Mouse (Mus musculus) erythroid progenitor cell, adult 5-6 weeks (primary cell): ENCODE measurements around the gene Cyp27b1. TPM values are rescaled to one million over a fixed set of nuclear protein-coding genes. Genes with fewer than 3 reads are reported as not detected.
"Not testable (repeated sequence)": the region's sequence is repeated elsewhere in the genome, so short reads cannot be mapped to it uniquely, and the experiment has no call there.

ENCODE experiments used
- ATAC-seq: replicated peaks from 2 replicates; pipeline ENCODE4 v1.8.0; 2016; ENCODE audit warnings: moderate number of reproducible peaks, mild to moderate bottlenecking, moderate TSS enrichment, inconsistent platforms; ENCODE audit not compliant: poor library complexity, low FRiP score, severe bottlenecking
- total RNA-seq, 2 experiments: library from RNA; stranded (forward) in 1 of 2; stranded (reverse) in 1 of 2; fragments of 150-400 nt in 1 of 2; fragments of 186-747, 209-891 nt in 1 of 2; gene quantifications; 2 replicates each; pipeline versions ENCODE4 v1.2.3 to v1.2.4; 2015 to 2017; ENCODE audit warnings: low replicate concordance in 2 of 2

Gene Cyp27b1
- total RNA-seq, 2 experiments from 2014 or later, result not detected

DNA sequence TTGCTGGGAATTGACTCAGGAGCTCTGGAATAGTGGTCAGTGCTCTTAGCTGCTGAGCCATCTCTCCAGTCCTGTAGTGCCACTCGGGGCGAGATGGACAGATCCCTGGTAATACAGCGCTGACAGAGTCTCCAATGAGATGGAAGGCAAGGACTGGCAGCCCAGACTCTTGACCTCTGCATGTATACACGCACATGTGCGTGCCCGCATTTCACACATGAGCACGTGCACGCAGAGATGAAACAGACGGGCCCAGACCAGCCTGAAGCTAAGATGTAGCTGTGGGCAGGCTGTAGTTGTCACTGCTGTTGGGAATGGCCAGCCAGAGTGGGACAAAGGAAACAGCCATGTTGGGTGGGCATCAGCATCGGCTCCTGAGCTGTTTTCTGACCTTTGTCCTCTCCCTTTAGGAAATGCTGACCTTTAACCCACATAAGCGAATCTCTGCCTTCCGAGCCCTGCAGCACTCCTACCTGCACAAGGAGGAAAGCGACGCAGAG is 18.5 kb downstream of the Cyp27b1 start:
- ATAC-seq, result no peak

DNA sequence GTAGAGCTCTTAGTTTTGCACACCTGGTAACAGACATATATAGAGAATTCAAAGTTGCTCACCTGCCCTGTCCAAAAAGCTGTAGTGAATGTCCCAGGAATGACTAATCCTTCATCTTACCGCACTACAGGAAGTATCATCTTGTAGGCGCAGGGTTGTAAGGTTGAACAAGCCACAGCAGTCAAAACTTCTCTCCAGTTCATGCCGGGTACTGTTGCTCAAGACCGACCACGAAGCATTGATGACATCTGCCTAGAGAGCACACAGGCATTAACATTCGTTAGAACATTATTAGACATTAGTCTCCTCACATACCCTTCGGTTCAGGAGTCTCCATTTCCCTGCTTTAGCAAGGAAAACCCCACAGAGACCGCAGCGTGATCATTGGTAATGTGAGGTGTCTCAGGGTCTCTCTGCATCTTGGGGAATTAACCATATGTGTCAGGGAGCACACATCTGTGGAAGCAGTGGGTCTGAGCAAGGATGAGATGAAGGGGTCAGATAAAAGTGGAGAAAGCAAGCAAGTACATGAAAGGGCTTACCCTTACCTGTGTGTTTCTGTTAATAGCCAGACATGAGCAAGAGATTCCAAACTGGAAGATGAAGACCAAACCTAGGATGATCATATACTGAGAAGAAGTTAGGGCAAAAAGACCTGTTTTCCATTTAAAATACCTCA is 20.4 kb downstream of the Cyp27b1 start:
- no peak for ATAC-seq

DNA sequence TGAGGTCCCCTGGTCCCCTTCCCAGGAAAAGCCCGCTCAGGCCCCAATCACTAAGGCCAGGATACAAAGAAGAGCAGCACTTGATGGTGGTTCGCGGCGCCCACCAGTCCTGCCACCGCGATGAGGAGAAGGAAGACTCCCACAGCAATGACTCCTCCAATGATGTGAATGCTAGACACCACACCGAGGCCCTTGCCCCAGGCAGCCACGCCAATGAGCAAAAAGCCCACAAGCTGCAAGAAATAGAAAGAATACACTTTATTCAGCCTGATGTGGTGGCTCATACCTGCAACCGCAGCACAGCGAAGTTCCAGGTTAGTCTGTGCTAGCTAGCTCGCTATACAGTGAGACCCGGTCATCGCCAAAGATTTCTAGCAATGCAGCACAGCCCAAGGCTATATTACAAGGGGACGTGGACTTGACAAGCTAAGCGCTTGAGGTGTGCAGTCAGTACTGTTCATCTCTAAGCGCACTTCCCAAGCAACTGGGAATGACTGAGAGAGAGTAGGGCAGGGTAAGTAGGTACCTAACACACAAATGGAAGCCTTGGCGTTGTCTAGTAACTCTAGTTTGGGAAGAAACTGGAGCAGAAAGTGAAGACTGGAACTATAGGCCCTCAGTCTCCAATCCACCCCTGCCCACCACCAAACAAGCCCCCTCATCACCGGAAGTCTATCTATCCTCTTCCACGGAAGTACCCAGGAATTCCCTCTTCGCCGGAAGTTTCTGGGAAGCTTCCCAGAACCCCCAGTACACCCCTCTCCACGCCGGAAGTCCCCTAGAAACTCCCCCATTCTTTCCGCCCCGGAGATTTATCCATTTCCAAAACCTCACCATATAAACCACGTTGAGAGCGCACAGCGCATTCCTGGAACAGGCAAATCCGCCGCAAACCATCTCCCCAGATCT is 21.5 kb downstream of the Cyp27b1 start:
- 0 out of 2 replicates have a peak, but pooled peaks have one; percentile 8 for ATAC-seq

DNA sequence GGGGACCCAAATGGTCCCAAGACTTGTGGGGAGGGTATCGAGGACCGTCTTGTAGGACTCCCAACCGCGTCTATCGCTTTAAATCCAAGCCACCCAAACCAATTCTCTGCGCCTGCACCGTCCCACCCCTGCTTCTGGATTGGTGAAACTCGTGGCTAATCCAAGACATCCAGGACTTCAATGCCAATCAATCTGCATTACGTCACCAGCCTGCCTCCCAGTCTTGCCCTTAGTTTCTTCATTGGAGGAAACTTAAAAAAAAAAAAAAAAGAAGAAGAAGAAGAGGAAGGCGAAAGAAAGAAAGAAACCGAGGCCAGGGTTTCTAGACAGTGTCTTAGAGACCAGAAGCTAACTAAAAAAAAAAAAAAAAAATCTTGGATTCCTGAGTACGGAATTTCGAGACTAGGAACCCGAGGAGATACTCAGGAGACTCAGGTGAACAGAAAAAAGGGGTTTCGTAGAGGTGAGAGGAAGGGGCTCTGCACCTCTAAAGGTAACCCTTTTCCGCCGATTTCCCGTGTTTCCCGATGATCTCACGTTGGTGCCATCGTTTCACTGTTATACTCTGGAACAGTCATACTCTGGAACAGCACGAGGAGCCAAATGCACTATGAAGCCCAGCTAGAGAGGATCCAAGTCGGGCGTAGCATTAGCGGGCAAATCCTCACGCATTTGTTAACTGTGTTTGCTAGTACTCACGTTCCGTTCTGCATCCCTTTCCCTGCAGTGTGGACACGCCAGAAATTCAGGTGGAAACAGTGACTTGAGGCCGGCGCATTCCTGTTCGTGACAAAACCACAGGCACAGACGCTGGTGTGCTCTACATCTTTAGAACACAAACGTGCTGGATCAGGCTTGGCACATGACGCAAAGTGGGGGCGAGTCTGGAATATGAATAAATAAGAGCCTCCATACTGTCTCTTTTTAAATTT is 22.4 kb downstream of the Cyp27b1 start, which contains the start of gene Tspan31:
Gene Tspan31, minus strand, starts transcription at position 75 of the 932 bp plus-strand sequence.
- ATAC-seq, result peak; percentile 91

DNA sequence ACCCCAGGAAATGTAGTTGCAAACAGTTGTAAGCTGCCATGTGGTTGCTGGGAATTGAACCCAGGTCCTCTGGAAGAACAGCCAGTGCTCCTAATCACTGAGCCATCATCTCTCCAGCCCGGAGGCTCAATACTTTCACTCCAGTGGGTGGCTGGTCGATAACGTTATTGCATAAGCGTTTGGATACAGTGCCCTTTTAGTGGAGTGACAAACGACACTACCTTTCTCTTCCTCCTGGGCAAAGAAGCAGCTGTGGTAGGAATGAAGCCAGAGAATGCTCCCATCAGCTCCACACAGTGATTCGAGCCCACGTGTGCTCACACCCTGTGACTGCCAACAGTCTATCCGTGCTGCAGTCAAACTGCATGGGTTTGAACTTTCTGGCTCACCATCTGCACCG is 23.2 kb downstream of the Cyp27b1 start:
- no peak for ATAC-seq

DNA sequence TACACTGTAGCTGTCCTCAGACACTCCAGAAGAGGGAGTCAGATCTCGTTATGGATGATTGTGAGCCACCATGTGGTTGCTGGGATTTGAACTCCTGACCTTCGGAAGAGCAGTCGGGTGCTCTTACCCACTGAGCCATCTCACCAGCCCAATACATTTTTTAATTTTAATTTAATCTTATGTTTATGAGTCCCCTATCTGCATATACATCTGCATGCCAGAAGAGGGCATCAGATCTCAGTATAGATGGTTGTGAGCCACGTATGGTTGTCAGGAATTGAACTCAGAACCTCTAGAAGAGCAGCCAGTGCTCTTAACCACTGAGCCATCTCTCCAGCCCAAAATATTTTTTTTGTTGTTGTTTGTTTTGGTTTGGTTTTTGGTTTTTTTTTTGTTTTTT is 24.2 kb downstream of the Cyp27b1 start:
- ATAC-seq, result not testable (repeated sequence)

DNA sequence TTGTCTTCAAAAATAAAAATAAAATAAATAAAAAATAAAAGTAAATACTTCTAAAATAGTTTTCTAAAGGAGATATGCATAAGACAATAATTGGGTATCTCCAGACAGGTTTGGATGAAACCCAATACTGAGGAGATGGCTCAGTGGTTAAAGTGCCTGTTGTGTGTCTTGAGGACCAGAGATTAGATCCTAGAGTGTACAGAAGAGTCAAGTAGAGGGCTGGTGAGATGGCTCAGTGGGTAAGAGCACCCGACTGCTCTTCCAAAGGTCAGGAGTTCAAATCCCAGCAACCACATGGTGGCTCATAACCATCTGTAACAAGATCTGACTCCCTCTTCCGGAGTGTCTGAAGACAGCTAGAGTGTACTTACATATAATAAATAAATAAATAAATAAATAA is 24.9 kb downstream of the Cyp27b1 start:
- not testable (repeated sequence) for ATAC-seq

DNA sequence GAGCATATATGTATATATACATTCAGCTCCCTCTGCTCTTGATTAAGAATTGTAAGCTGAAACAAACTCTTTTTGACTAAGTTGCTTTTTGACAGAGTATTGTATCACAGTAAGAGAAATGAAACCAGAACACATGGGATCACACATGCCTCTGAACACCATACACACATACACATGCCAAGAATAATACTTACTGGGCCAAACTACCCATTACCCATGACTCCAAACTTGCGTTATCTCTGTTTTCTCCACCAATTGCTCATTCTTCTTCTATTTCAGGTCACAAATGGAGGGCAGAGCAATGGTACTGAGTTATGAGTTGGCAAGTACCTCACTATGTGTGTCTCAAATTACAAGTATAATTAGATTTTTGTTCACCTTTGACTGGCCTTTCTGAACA is 25.9 kb downstream of the Cyp27b1 start:
- ATAC-seq, result no peak

DNA sequence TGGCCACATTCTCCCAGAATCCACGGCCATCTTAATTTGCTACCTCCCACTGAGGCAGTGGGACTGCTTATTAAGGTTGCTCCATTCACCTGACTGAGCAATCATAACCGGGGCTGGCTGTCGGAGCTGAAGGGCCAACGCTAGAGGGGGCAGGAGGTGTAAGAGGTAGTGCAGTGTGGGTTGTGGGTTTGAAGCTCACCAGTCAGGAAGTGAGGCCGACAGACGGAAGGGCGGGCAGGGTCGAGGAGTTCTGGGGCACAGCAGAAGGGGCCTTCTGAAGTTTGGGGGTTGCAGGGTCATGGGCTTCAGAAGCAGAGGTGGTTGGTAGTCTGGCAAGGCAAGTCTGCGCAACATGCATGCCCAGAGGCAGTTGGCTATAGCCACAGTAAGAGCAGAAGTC is 27.0 kb downstream of the Cyp27b1 start, which contains the start of gene Agap2:
Gene Agap2, plus strand, starts transcription at position 205 of the 400 bp plus-strand sequence.
- ATAC-seq, result no peak

DNA sequence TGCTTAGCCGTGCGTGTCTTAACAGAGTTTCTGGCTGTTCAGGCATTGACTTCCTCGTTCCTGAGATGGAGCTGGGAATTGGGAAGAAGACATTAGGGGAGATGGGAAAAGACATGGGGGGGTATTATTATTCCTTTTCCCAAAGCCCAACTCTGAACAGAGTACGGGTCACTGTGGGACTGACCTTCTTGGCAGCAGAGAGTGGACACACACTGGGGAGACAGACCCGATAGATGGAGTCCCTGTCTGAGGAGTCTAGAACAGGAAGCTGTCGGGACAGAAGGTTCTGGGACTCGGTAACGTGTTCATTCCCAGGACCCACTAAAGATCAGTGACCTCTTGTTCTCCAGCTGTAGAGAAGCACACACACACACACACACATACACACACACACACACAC is 27.6 kb downstream of the Cyp27b1 start:
- no peak for ATAC-seq

DNA sequence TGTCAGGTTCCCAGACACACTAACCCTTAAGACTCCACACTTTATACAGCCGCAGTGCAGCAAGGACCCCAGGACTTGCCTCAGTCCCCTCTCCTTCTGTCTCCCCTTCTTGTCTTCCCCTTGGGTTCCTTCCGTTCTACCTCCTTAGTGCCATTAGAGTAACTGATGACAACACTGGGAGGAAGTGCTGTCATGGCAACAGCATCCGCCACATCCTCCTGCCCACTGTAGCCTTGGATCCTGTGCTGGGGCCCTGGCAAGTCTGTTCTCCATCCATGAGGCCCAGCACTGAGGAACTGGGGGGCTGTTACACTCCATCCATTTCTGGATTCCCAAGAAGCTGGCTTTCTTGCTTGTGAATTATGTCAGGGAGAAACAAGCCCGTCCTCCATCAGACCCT is 28.0 kb downstream of the Cyp27b1 start:
- ATAC-seq, result no peak

DNA sequence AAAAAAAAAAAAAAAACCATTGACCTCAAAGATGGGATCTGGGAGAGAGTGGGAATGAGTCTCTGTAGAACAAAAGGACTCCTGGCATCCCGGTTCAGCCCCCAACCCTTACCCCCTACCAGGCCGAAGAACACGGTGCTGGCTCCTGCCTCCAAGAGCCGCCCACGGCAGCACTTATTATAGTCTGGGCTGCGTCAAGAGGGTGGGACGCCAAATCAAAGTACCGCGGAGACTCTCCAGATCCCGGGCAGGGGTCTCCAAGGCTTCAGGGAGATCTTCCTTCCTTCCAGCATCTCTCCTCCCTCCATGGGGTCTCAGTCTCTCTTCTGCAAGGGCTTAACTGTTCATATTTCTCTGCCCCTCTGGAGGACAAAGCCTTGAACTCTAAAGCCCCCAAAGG is 29.5 kb downstream of the Cyp27b1 start:
- no peak for ATAC-seq

DNA sequence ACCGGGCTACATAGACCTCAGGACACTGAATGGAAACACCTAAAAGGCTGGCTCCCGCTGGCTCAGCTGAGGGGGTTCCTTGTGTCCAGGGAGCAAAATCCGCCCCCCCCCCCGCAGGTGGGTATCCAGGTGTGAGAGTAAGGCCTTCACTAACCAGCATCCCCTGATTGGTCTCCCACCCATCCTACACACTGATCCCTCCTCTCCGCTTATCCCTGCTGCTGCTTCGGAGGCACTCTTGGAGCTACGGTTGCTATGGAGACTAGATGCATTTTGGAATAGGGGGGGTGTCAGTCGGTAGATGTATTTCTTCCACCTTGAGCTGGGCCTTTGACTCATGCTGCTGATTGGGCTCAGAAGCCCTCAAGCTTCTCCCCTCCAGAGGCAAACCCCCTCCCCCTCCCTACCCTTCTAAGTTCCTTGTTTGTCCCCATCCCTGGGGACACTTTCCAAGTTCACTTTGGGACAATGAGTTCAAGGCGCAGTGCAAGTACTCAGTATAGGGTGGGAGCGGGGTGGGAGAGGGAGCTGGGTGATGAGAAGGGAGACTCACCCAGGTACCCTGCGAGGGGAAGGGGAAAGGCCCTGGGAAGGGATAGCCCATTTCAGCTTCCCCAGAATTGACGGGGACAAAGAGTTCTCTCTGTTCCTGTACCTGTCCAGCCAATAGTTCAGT is 30.1 kb downstream of the Cyp27b1 start:
- ATAC-seq, result no peak

DNA sequence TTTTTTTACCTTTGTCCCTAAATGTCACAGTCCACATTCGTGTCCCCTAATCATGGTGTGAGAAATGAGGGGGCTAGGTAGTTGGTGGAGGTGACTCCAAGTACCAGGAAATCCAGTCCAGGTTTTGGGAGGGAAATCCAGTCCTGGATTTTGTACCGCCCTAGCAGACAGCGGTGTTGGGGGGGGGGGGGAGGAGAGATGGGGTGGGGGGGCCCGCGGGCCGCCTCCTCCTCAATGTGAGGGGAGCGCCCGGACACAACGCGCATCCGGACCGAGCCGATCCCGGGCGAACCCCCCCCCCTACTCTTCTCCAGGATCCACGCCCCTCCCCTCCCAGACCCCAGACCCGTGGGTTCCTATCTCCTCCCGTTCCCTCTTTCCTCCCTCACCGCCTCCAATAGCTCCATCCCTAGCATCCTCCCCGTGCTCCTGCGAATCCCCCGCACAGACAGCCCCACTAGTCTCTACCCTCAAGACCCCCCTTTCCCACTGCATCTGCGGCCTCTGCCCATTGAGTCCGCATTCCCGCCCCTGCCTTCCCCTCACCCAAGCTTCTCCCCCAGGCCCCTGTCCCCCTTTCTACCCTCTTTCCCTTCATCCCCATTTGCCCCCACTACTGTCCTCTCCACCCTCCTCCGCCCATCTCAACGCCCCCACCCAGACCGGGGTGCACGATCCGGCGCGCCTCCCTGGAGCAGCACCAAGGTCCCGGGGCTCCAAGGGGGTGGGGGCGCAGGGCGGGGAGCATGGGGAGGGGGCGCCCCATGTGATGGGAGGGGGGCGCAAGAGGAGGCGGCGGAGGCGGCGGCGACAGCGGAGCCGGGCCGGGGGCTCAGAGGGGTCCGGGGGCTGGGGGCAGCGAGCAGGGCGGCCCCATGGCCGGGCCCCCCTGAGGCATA is 30.9 kb downstream of the Cyp27b1 start:
- no peak for ATAC-seq

DNA sequence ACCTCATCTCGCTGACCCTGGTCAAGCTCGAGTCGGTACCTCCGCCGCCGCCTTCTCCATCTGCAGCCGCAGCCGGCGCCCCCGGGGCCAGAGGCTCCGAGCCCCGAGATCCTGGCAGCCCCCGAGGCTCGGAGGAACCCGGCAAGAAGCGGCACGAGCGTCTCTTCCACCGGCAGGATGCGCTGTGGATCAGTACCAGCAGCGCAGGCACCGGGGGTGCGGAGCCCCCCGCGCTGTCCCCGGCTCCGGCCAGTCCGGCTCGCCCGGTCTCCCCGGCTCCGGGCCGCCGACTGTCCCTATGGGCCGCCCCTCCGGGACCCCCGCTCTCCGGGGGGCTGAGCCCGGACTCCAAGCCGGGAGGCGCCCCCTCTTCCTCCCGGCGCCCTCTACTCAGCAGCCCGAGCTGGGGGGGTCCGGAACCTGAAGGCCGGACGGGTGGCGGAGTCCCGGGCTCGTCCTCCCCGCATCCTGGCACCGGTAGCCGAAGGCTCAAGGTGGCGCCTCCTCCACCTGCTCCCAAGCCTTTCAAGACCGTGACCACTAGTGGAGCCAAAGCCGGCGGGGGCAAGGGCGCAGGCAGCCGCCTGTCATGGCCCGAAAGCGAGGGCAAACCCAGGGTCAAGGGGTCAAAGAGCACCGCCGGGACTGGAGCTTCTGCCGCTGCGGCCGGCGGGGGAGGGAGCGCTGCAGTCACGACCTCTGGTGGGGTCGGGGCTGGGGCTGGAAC is 31.8 kb downstream of the Cyp27b1 start:
- no peak for ATAC-seq

DNA sequence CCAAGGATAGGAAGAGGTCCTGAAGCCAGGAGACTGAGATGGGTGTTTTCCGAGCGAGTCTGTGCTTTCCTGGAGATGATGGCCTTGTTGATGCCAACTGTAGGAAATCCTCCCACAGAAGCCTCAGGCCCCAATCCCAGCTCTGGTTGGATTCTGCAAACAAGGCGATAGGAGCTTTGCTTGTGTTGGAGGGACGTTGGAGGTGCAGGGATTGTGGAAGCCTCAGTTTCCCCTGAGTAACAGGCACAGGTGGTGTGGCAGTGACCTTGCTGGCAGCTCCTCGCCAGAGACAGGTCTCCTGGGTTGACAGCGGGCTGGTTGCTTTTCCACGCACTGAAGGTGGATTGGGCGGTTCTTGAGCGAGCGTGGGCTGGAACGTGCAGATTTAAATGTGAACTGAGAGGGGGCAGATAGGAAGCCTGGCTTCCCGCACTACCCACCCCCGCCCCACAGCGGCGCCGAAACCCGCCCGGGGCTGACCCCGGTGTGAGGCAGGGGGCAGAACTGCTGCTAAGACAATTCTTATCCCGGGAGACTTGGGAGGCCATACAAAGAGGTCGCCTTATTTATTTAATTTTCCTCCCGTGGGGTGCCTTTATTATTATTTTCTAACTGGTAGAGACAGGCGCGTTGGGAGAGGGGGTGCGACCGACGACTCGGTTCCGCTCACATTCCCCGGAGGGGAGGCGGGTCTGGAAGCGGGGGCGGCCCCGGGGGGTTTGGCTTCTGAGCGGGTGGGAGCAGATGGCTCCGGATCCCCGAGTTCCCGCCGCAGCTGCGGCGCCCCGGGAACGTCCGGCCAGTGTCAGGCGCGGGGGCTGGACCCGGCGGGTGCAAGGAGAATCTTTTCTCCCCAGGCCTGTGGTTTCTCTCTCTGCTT is 33.1 kb downstream of the Cyp27b1 start:
- no peak for ATAC-seq
